In the genomic region with DNA sequence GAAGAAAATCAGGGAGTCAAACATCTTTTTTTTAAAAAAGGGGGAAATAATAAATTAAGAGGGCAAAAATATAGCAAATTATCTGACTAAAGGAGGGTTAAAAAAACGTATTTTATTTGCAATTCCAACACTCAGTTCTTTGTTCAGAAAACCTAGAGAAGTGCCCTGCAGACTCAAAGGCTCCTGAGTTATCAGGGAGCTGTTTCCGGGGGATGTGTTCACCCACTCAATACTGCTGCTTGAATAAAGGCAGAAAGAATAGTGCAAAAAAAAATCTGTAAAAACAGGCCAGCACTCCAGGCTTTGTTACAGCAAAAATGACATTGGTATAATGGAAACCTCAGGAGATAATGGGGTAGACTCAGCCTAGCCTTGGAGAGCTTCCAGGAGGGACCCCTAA, we compare ENCODE assay signal across 26 mouse cellular contexts.
DNase-seq lines count a peak whose midpoint lies in the region; ATAC-seq lines count a peak whose summit lies in the region.
"Had no signal": no experiment of that assay in that cellular context is flagged by ENCODE, and none has a peak within 500 bp of the region (broad histone marks: within the 10 kb centered on the region; RNA-seq: fewer than 3 reads in every experiment).

No protein-coding gene starts in this region.

- peak overlapping the region; percentile 63 to 73; a peak in 3 of 4 replicates for H3K27ac ChIP-seq in heart, embryonic 14.5 days (replicated peaks in 1 of 2; ENCODE audit: control insufficient read depth in 1 of 2, insufficient read depth in 1 of 2, low read depth in 2 of 2, low read length in 2 of 2)
- peak overlapping the region; percentile 49 for H3K27ac ChIP-seq in liver, embryonic 16.5 days (ENCODE audit: low read length)
- H3K27ac ChIP-seq in liver, embryonic 11.5 days (ENCODE audit: low read depth, low read length), result no peak overlapping the region
- H3K27ac ChIP-seq in hindbrain, embryonic 16.5 days (ENCODE audit: low read depth, low read length), result no peak overlapping the region
- H3K27ac ChIP-seq: forebrain, embryonic 13.5 days; hindbrain, embryonic 10.5 days; hindbrain, embryonic 15.5 days; kidney, embryonic 15.5 days; liver, embryonic 13.5 days; midbrain, embryonic 12.5 days; neural tube, embryonic 12.5 days had no signal

- intact Hi-C loops in heart, postnatal 10 days (cut with DNase I), result no loop called here

- no peaks in the 10 kb centered on the region for H3K27me3 ChIP-seq in heart, embryonic 14.5 days (ENCODE audit: control insufficient read depth, insufficient read depth, low read length)
- no peaks in the 10 kb centered on the region for H3K27me3 ChIP-seq in liver, embryonic 16.5 days (ENCODE audit: control insufficient read depth, insufficient read depth, low read depth, low read length)
- no peaks in the 10 kb centered on the region for H3K27me3 ChIP-seq in liver, embryonic 11.5 days (replicated peaks; ENCODE audit: control insufficient read depth, insufficient read depth, low read length)
- no peaks in the 10 kb centered on the region for H3K27me3 ChIP-seq in hindbrain, embryonic 16.5 days (replicated peaks; ENCODE audit: control insufficient read depth, insufficient read depth, low read length)
- H3K27me3 ChIP-seq: CH12.LX; forebrain, embryonic 13.5 days; hindbrain, embryonic 15.5 days; kidney, embryonic 15.5 days; liver, embryonic 13.5 days; megakaryocyte, embryonic 14.5 days; midbrain, embryonic 12.5 days; neural tube, embryonic 12.5 days had no signal

- DNase-seq in frontal cortex, postnatal 10 days (ENCODE audit: low spot score in 2 of 2), result no peak
- DNase-seq in heart, postnatal 10 days, result no peak
- DNase-seq in liver, embryonic 11.5 days (ENCODE audit: low spot score), result no peak
- DNase-seq in brain, adult 2 months (ENCODE audit: low read depth, low spot score), result peak; percentile 29
- DNase-seq: cerebellum, adult 8-10 months; cerebellum, postnatal 25 days; gastrocnemius, postnatal 25 days; kidney, adult 18-20 months; kidney, postnatal 25 days; liver, embryonic 13.5 days; right cerebral cortex, adult 18-20 months; thymus, postnatal 14 days had no signal

- H3K4me1 ChIP-seq in heart, embryonic 14.5 days (ENCODE audit: control insufficient read depth in 2 of 2, insufficient read depth in 2 of 2, low read length in 2 of 2), result peaks cover 2 to 22% of the 10 kb centered on the region in 2 experiments; a peak in 3 of 4 replicates
- H3K4me1 ChIP-seq in liver, embryonic 16.5 days (ENCODE audit: control insufficient read depth, low read depth, low read length), result no peaks in the 10 kb centered on the region
- no peaks in the 10 kb centered on the region; the same call in 1 of the 2 replicates for H3K4me1 ChIP-seq in liver, embryonic 11.5 days (replicated peaks; ENCODE audit: control insufficient read depth, insufficient read depth, low read length)
- H3K4me1 ChIP-seq in hindbrain, embryonic 16.5 days (ENCODE audit: control insufficient read depth, insufficient read depth, low read depth, low read length), result no peaks in the 10 kb centered on the region
- H3K4me1 ChIP-seq: forebrain, embryonic 13.5 days; hindbrain, embryonic 10.5 days; hindbrain, embryonic 15.5 days; kidney, embryonic 15.5 days; megakaryocyte, embryonic 14.5 days; midbrain, embryonic 12.5 days; neural tube, embryonic 12.5 days had no signal

- H3K9ac ChIP-seq in heart, embryonic 14.5 days (ENCODE audit: low read length), result no peak overlapping the region
- no peak overlapping the region for H3K9ac ChIP-seq in liver, embryonic 16.5 days (ENCODE audit: low read depth, low read length)
- H3K9ac ChIP-seq in liver, embryonic 11.5 days (ENCODE audit: low read depth, low read length), result no peak overlapping the region
- H3K9ac ChIP-seq in hindbrain, embryonic 16.5 days (ENCODE audit: low read depth, low read length), result no peak overlapping the region
- H3K9ac ChIP-seq: forebrain, embryonic 13.5 days; hindbrain, embryonic 15.5 days; kidney, embryonic 15.5 days; liver, embryonic 13.5 days; midbrain, embryonic 12.5 days; neural tube, embryonic 12.5 days had no signal

- no peaks in the 10 kb centered on the region for H3K36me3 ChIP-seq in heart, embryonic 14.5 days (ENCODE audit: control insufficient read depth, insufficient read depth, low read length)
- no peaks in the 10 kb centered on the region for H3K36me3 ChIP-seq in liver, embryonic 16.5 days (ENCODE audit: control insufficient read depth, insufficient read depth)
- no peaks in the 10 kb centered on the region for H3K36me3 ChIP-seq in liver, embryonic 11.5 days (ENCODE audit: control insufficient read depth, insufficient read depth, low read length)
- no peaks in the 10 kb centered on the region for H3K36me3 ChIP-seq in hindbrain, embryonic 16.5 days (ENCODE audit: control insufficient read depth, insufficient read depth, low read length)
- H3K36me3 ChIP-seq: hindbrain, embryonic 10.5 days; hindbrain, embryonic 15.5 days; kidney, embryonic 15.5 days; liver, embryonic 13.5 days; midbrain, embryonic 12.5 days; neural tube, embryonic 12.5 days had no signal

- H3K9me3 ChIP-seq in heart, embryonic 14.5 days (ENCODE audit: control insufficient read depth, low read length), result no peaks in the 10 kb centered on the region
- H3K9me3 ChIP-seq in liver, embryonic 16.5 days (replicated peaks; ENCODE audit: control insufficient read depth, low read length), result no peaks in the 10 kb centered on the region
- no peaks in the 10 kb centered on the region for H3K9me3 ChIP-seq in liver, embryonic 11.5 days (ENCODE audit: control insufficient read depth, low read length)
- no peaks in the 10 kb centered on the region for H3K9me3 ChIP-seq in hindbrain, embryonic 16.5 days (ENCODE audit: control insufficient read depth, low read length)
- H3K9me3 ChIP-seq: forebrain, embryonic 13.5 days; hindbrain, embryonic 10.5 days; hindbrain, embryonic 15.5 days; kidney, embryonic 15.5 days; liver, embryonic 13.5 days; megakaryocyte, embryonic 14.5 days; midbrain, embryonic 12.5 days; neural tube, embryonic 12.5 days had no signal

- ATAC-seq in frontal cortex, adult (ENCODE audit: low TSS enrichment), result peak; percentile 64
- ATAC-seq in heart, embryonic 14.5 days (ENCODE audit: insufficient number of reproducible peaks, insufficient read depth, low FRiP score, low read depth), result peak; percentile 39; the same call in 1 of the 2 replicates
- no peak for ATAC-seq in liver, embryonic 16.5 days (ENCODE audit: low read depth)
- ATAC-seq in liver, embryonic 11.5 days (replicated peaks; ENCODE audit: low FRiP score), result no peak
- no peak for ATAC-seq in hindbrain, embryonic 16.5 days
- ATAC-seq: activated CD4-positive, CD25-positive, alpha-beta regulatory T cell, adult 4 months; forebrain, embryonic 13.5 days had no signal

- no peak overlapping the region for H3K4me2 ChIP-seq in heart, embryonic 14.5 days (ENCODE audit: low read length)
- no peak overlapping the region for H3K4me2 ChIP-seq in liver, embryonic 16.5 days (ENCODE audit: low read depth, low read length)
- H3K4me2 ChIP-seq in liver, embryonic 11.5 days, result no peak overlapping the region
- H3K4me2 ChIP-seq in hindbrain, embryonic 16.5 days (ENCODE audit: low read length), result no peak overlapping the region
- H3K4me2 ChIP-seq: forebrain, embryonic 13.5 days; hindbrain, embryonic 15.5 days; kidney, embryonic 15.5 days; liver, embryonic 13.5 days; midbrain, embryonic 12.5 days; neural tube, embryonic 12.5 days had no signal

- WGBS in heart, embryonic 14.5 days, result 21% methylated on average over 2 of the region's 2 CpGs
- 33% methylated on average over 2 of the region's 2 CpGs for WGBS in liver, embryonic 16.5 days (ENCODE audit: insufficient replicate concordance)
- 44% methylated on average over 2 of the region's 2 CpGs for WGBS in liver, embryonic 11.5 days
- WGBS in hindbrain, embryonic 16.5 days, result 50% methylated on average over 2 of the region's 2 CpGs

- no peak overlapping the region for H3K4me3 ChIP-seq in heart, embryonic 14.5 days (ENCODE audit: control insufficient read depth in 1 of 2, insufficient read depth in 1 of 2, low read depth in 1 of 2, low read length in 2 of 2)
- H3K4me3 ChIP-seq in liver, embryonic 16.5 days (ENCODE audit: low read depth, low read length), result no peak overlapping the region
- H3K4me3 ChIP-seq in liver, embryonic 11.5 days (ENCODE audit: low read depth, low read length), result no peak overlapping the region
- H3K4me3 ChIP-seq in hindbrain, embryonic 16.5 days (ENCODE audit: low read length), result no peak overlapping the region
- H3K4me3 ChIP-seq: forebrain, embryonic 13.5 days; hindbrain, embryonic 10.5 days; hindbrain, embryonic 15.5 days; kidney, embryonic 15.5 days; liver, embryonic 13.5 days; megakaryocyte, embryonic 14.5 days; midbrain, embryonic 12.5 days; myocyte; neural tube, embryonic 12.5 days had no signal

Comparison
In these comparisons a context has a peak if more than half of its experiments do, and no peak if none do; other contexts are left out.
1. H3K27ac ChIP-seq: peak in heart, embryonic 14.5 days (2 of 2) and liver, embryonic 16.5 days (single experiment); none in liver, embryonic 11.5 days (single experiment) and hindbrain, embryonic 16.5 days (single experiment).
2. ATAC-seq: peak in frontal cortex, adult (single experiment) and heart, embryonic 14.5 days (single experiment); none in liver, embryonic 16.5 days (single experiment), liver, embryonic 11.5 days (single experiment) and hindbrain, embryonic 16.5 days (single experiment).